Mouse (Mus musculus) cerebellum, adult 11 months (tissue): ENCODE data around the gene Rbbp8nl.
"Not testable (repeated sequence)": the region's sequence is repeated elsewhere in the genome, so short reads cannot be mapped to it uniquely, and the experiment has no call there.

Experiments
- DNase-seq: peaks from one replicate; pipeline ENCODE4 v3.0.0; 2022

Rbbp8nl gene

DNA sequence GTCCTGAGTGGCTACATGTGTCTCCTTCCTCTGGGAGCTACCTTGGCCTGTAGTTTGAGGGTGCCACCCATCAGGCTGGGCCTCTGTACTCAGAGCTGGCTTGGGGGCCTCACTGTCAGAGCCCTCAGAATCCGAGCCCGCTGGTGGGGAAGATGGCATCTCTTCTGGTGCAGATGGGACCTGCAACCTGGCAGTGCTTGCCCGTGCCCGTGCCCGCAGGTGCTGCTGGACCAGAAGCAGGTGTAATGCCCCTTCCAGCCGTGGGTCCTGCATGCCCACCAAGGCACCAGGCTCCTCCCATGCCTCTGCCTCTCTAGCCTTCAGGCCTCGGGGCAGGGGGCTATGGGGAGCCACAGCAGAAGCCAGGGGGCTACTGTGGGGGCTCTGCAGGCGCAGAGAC is 10.4 kb downstream of the Rbbp8nl start:
- DNase-seq = no peak

DNA sequence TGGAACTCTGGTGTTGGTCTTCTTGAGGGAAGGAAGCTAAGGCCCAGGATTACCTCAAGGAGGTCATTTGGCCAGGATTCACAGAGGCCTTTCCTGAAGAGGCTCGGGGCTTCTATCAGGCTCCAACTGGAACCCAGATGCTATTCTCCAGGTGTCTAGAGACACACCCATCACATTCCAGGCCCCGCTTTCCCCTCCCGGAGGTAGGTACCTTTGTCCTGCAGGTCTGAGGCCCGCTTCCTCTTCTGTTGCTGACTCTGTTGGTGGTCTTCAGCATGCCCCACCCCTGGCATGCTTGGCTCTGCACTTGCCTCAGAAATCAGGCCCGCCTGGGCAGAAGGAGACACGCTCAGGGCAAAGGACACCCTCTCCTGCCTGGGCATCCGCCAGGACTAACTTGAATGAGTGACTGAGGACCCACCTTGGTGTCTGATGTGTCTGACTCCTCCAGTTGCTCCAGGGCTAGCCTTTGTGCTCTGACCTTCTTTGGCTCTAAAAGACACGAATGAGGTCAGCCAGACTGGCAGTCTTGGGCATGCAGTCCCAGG is 11.8 kb downstream of the Rbbp8nl start:
- DNase-seq = no peak

DNA sequence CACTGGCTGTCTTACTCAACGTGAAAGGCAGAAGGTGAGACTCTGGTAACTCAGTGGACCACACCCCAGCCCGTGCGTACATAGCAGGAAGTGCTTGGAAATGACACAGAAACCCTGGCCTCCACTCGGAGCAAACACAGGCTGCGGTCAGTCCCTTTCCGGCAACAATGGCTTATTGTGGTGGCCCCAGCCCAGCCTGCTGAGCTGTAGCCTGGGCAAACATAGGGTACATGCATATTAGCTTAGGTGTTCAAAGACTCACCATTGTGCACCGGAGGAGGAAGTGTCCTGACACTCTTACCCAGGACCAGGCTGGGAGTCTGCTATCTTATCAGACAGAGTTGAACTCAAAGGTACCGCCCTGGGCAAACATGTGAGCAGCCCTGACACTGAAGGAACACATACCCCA is 12.8 kb downstream of the Rbbp8nl start:
- no peak for DNase-seq

DNA sequence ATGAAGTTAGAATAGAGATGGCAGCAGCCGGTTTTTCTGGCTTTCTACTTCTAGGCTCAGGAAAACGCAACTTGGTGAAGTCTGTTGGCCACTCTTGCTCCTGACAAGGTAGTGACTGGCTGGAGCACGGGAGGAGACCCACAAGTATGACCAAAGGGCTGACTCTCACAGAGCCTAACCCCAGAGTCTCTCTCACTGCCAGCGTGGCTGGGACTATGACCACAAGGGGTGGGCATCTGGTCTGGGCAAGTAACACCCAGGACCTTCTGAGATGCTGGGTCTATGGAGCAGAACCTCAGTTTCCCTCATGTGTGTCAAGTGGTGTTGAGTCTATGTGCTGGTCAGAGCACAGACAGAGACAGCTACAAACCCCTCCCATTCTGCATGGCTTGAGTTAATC is 13.3 kb downstream of the Rbbp8nl start:
- no peak for DNase-seq

DNA sequence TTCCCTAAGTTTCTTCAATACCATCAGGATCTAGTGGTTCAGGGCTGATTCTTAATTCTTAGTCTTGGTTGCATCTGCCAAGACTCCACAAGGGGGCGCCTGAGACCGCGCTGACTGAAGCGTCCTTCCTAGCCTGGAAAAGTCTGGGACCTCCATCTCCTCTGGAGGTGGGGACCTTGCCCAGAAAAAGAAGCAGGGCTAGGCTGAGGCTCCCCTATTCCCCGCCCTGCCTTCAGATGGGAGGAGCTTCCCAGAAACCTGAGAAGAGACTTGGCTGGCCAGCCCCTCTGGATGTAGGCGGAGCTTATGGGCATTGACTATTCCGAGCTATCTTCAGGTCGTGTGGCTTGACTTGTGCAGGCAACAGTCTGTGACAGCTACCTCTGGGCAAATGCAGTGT is 13.8 kb downstream of the Rbbp8nl start:
- DNase-seq = peak; percentile 72

DNA sequence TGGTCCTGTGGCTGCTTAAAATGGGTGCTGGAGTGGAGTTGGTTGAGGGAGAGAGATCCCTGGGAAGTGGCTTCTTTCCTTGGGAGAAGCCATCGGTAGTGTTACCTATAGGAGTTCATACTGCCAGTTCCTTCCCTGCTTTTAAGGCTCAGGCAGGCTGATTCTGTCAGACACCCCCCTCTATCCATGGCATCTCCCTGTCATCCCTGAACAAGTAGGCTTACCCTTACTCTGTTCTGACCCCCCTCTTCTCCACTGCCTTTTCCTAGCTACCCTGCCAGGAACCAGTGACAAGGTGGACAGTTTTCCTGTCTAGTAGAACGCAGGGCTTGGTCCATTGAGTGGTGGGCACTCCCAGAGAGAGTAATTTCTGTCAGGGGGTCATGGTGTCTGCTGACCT is 15.2 kb downstream of the Rbbp8nl start:
- DNase-seq = no peak

DNA sequence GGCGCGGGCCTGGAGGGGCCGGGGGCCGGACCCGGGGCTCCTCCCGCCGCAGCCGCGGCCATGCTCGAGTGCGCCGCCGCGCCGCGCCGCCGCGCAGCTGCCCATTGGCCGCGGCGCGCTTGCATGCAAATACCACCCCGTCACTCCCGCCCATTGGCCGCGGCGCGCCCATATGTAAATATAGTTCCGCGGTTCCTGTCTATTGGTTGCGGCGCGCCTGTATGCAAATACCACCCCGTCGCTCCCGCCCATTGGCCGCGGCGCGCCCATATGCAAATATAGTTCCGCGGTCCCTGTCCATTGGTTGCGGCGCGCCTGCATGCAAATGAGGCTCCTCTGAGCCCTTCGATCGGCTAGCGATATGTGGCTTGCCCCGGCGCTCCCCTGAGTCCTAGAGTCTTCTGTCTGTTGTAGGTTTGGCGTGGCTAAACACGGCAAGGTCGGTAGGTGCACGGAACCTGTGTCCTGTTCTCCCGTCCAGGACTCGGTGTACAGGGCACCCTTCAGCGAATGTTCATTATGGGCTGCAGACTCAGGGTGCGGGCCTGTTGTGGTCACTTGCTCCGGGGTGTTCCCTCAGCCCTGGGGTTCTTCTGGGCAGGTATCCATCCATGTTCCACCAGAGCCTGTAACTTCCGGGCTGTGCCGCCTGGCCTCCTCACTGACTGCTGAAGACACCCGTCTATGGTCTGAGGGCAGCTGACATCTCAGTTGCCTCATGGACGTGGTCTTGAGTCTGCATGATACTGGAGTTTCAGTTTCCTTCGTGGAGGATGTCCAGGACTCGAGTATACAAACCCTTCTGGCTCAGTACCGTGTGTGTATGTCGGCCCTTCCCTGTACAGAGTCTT is 16.1 kb downstream of the Rbbp8nl start, which contains the start of gene Cables2:
Gene Cables2, minus strand, starts transcription at position 103 of the 851 bp plus-strand sequence.
- peak; percentile 89 for DNase-seq

DNA sequence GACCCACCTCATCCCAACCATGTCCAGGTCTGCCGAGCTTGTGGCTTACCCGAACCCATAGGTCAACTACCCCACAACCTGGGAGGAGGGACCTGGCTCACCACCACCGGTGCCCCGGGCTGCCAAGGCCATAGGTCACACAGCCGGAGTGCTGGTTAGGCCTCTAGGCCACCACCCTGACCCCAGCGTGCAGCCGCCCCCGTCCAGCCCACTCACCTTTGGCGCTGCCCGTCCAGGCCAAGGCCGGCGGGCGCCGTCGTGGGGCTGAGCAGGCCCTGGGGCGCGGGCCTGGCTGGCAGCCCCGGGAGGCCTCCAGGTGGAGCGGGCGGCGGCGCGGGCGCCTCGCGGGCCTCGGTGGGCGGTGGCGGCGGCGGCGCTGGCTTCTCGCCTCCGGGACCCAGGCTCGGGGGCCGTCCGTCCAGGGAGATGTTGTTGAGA is 16.8 kb downstream of the Rbbp8nl start:
- peak; percentile 56 for DNase-seq

DNA sequence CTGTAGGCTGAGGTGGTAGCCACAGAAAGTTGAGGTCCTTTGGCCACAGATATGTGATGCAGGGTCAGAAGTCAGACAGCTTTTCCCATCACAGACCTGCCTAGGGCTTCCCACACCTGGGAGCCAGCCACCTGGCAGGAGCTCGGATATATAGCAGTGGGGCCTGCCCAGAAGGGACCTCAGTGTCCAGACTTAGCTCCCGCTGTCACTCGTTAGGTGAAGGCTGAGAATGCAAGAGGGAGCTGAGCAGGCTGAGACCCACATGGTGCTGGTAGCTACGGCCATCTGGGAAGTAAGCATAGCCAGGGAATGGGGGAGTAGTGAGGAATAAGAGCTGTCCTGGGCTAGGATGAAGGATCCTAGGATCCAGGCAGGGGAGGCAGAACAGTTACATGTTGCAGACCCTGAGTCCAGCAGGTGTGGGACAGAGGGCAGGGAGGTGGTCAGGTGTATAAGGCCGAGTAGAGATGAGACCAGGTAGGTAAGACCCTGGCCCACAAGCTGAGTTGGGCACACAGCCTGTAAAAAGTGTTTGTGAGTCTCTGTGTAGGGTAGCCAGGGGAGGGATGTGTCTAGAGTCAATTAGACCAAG is 17.8 kb downstream of the Rbbp8nl start:
- no peak for DNase-seq

DNA sequence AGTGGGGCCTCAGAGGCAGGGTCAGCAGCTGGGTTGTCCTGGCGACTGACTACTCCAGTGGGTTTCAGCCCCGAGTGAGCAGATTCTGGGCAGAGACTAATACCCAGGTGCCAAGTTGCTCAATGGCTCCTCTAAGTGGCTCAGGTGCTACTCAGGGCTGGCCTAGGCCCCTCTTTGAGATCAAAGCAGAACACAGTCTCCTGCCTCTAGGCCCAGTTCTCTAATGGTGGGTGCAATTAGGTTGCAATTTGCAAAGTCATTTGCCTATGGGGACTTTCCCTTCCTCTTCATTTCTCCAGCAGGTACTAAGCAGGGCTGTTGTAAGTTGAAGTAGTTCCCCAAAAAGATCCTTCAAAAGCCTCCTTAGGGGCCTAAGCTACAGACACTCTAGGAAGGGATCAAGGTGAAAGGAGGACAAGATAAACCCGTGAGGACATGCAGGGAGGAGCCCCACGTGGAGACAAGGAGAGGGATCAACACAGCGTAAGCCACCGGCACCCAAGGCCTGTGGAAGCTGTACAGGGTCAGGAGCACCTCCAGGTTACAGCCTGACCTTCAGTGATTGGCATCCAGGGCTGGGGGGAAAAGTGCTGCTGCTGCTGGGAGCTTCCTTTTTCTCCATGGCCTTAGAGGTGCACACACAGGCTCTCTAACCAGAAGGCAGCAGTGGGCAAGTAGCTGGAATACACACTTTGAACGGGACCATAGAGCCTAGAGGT is 19.0 kb downstream of the Rbbp8nl start:
- DNase-seq = no peak

DNA sequence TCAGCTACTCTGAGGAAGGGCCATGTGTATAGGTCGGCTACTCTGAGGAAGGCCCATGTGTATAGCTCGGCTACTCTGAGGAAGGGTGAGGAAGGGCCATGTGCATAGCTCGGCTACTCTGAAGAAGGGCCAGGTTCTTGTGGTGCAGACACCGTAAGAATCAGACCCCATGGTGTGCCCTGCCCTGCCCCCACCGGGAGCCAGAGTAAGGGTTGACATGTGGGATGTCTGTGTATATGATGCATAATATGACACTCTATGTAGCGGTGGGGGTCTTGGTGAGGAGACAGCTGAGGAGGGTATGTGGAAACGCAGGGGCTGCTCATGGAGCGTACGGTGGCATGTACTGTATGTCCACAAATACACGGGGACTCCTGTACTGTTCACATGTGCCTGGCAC is 20.4 kb downstream of the Rbbp8nl start:
- DNase-seq = no peak

DNA sequence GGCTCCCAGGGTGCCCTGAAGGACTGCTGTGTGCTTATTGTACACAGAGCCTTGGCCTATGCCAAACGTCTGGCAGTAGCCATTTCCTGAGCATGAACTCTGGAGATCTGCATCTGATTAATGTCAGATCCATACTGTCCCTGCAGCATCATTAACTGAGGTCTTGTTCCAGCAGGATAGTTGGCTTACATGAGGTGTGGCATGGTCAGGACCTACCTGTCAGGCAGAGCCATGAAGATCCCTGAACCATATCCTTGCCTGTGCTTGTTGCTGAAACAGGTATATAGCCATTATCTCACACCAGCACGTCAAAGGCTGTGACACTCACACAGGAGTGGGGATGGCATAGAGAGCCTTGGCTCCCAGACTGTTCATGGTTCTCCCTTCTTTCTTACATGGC is 21.7 kb downstream of the Rbbp8nl start:
- no peak for DNase-seq

DNA sequence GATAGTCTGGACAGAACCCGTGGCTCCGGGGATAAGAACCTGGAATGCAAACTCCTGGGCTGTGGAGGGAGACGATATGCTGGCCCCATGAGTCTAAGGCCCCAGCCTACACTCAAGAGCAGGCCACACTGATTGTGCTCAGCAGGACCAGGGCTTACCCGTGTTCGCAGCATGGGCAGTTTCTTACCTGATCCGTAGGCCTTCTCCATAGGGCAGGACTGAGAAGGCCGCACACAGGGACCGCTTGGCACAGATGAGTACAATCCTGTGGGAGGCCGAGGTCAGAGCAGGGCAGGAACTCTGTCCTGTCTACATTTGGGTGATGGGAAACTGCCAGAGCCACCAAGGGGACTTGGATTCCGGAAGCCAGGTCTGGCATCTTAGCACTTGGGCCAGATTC is 26.8 kb downstream of the Rbbp8nl start:
- DNase-seq = no peak

DNA sequence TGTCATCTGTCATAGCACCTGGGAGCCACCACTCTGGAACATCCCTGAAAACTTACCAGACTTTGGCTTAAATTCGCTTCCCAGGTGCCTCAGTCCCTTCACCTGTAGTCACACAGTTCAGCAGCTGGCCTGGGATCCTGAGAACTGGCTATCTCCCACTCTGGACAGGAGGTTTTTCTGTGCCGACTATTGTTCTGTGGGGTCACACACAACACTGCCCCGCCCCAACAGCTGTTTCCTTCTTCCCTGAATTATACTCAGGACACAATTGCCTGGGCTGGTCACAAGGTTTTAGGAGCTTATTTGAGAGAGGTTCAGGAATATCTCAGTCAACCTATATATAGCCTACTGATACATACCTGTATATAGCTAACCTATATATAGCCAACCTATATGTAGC is 27.2 kb downstream of the Rbbp8nl start:
- no peak for DNase-seq

DNA sequence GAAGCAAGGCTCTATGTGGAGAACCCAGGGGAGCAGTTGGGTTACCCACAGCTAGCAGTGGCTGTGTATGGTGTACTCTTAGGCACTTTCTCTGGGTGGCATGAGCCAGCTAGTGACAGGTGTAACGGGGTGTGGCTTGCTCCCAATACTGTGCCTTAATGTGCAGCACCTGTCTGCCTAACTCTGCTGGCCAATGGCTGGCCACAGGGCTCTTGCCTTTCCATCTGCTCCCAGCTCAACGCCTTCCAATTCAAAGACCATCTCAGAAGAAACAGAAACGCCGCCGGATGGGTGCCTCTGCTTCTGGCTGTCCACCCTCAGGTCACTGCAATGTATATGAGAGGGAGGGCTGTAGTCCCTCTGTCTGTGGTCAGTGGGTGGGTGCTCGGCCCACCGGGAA is 27.8 kb downstream of the Rbbp8nl start:
- DNase-seq = no peak

DNA sequence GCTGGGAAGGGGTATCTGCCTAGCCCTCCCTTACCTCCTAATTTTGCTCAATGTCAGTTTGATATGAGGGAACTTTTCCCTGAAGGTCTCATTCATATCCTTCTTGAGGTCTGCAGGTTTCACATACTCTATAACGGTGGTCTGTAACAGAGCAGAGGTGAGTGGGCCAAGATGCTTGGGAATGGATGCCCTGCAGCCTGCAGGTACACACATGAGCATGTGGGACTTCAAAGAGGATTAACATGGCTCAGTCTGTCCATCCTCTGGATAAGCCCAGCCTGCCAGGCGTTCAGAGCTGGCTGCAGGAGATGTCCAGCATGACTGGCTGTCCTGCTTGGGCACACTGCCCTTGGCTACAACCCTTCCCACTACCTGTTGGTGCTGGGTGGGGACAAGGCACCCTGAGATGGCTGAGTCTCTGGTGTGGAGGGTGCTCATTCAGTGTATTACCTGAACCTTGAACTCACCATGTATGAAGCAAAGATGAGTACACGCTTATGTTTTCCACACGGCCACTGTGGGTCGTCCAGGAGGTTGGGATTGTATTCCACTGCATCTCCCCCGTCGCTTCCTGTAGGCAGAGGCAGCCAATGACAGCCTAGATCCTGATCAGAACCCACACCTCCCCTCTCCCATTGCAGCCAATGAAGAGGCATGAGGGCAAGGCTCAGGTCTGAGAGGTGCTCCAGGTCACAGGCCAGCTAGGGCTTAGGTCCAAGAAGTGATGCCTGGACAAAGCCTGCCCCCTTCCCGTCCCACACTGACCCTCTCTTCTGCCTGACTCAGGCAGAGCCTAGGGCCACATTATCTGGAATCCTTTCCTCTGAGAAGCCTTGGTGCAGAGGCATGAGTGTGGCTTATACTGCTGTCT is 28.8 kb downstream of the Rbbp8nl start:
- DNase-seq = no peak

DNA sequence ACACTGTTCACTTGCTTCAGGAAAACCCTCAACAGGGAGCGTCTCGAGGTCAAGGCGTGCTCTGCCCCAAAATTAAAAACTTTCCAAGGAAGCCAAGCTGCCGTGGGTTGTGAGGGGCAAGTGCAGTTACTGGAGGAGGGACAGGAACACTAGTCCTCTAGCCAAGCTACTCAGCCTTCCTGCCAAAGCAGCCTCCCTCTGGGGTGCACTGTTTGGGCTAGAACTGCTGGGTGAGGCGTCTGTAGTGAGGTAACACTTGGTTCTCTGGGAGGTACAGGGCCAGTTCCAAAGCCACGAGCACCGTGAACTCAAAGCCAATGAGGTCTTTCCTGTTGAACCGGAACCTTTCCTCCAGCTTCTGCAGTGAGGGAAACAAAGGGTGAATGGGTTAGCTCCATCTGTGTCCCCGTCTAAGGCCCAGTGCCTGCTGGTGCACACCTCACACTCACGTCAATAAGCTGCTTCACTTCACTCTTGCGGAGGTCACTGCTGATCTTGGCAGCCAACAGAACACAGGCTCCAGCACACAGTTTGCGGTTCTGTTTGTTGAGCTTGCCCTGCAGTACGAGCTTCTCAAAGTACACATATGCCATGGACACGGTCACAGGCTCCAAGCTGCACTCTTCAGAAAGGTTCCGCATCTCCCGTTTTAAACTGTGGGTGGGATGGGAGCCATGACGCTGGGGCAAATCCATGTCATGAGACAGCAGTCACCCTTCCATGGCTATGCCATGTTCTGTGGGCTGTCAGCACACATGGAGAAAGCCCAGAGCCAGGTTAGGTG is 29.7 kb downstream of the Rbbp8nl start:
- DNase-seq = not testable (repeated sequence)

DNA sequence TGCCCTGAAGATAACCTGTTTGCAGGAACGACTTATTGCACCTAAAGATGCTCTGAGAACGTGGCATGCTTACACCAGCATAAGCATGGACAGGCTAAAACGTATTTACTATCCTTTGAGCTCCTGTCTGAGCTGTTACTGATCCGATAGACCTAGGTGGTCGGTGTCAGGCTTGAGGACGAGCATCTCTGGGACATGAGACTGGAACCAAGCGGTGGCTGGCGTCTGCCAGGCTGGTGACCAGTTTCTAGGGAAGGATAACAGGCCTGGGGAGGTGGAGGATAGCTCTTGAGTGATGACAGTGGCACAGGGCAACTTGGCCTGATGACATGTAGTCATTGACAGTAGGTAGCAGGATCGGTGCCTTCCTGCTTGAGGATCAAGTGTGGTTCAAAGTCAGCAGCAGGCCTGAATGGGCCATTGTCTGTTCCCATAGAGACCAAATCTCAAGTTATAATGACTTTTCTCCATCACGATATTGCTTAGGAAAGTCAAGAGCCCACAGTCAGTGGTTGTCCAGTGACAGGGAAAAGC is 30.7 kb downstream of the Rbbp8nl start:
- not testable (repeated sequence) for DNase-seq

DNA sequence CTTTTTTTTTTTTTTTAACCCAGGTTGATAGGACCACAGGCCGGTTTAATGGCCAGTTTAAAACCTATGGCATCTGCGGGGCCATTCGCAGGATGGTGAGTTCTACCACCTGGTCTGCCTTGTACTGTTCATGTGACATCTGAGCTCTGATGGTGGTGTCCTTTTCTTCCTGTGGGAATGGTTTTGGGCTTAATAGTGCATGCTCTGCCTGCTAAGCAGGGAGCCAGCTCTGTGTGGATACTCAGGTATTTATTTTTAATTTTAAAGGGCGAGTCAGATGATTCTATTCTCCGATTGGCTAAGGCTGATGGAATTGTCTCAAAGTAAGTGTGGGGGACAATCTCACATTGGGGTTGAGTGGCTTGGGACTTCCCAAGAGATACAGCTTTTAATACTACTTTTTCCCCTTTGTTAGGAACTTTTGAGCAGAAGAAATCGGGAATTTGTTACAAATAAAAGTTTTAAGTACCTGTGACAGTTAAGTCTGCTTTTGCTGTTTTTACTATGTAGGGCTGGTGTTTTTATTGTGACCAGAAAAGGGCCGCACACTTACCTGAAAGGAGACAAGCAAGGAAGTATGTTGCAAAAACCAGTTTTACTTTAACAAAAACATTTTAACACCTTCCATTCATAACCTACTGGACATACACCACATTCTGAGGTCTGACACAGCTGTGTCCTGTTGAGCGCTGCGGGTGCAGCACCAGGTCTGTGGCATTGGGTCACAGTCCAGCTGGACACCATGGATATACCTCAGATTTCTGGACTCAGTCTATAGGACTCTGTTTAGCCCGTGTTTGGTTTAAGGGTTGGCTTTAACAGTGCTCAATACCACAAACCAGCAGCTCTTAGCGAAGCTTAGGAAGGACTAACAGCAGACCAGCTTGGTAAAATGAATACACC is 31.5 kb downstream of the Rbbp8nl start:
- DNase-seq = no peak

DNA sequence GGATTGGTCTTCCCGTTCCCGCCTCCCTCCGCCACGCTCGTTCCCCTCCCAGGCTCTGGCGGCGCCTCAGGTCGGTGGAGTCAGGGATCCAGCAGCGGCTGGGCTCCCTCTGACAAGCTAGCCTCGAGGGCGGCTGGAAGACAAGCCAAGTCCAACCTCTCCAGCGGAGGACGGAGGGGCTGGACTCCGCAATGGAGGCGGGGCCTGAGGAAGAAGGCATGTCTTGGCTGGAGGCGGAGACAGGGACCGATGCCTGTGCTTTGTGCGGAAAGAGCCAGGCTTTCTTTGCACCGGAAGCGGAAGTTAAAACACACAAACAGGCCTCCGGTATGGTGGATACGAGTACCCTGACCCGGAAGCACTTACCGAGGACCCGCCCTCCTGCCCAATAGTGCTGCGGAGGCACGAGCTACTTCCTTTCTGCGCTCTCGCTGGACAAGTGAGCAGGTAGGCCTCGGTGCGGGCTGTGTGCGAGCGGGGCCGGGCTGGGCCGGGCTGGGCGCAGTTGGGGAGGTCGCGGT is 32.6 kb downstream of the Rbbp8nl start, which contains the start of gene Rps21:
Gene Rps21, plus strand, starts transcription at position 377 of the 521 bp plus-strand sequence.
- peak; percentile 95 for DNase-seq
